Mouse (Mus musculus) testis, postnatal 10 days (tissue): ENCODE data around the gene Gm14525.
"Not testable (repeated sequence)": the region's sequence is repeated elsewhere in the genome, so short reads cannot be mapped to it uniquely, and the experiment has no call there.

Experiments
- DNase-seq: peaks from one replicate; pipeline ENCODE4 v3.0.0; 2021; ENCODE audit warnings: low spot score

Gene Gm14525

DNA sequence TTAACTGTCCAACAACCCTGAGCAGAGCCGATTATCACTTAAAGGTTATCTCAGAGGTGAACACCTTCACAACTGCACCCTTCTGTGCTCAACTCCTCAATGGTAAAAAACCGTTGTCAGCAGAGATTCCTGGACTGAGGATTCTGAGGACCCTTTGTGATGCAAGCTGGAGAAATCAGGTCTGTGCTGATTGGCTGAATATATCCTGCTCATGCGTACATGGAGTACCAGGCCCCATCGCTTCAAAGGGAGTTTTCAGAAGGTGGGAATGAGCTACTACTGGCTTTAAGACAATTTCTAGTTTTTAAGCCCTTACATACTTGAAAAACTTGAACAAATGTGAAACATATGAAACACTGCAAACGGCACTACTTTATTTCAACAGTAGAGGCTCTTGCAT is at the start of gene Gm14525:
Gm14525 (minus strand) TSS at position 101 of the 400 bp plus-strand sequence.
- not testable (repeated sequence) for DNase-seq
